Mouse (Mus musculus): ENCODE data around the gene Srgap3.

The Srgap3 gene

GRCm38 (mm10) chr6:112809658-112810520, 137.2 kb downstream of the Srgap3 start:
- peak; percentile 98 for DNase-seq

GRCm38 (mm10) chr6:112808738-112809137, 138.3 kb downstream of the Srgap3 start:
- peak; percentile 41 for DNase-seq

- no peak for DNase-seq
These were observed 145.1 kb downstream of the Srgap3 start for GRCm38 (mm10) chr6:112801917-112802316.

- no peak for DNase-seq
These were observed 148.7 kb downstream of the Srgap3 start for GRCm38 (mm10) chr6:112798378-112798777.

- no peak for DNase-seq
These were observed 150.5 kb downstream of the Srgap3 start for GRCm38 (mm10) chr6:112796607-112797006.

GRCm38 (mm10) chr6:112793887-112794286, 153.2 kb downstream of the Srgap3 start:
- no peak for DNase-seq

- peak; percentile 56 for DNase-seq
These were observed 157.2 kb downstream of the Srgap3 start for GRCm38 (mm10) chr6:112789901-112790300.

GRCm38 (mm10) chr6:112788617-112789016, 158.4 kb downstream of the Srgap3 start:
- peak; percentile 89 for DNase-seq

GRCm38 (mm10) chr6:112788174-112788573, 158.9 kb downstream of the Srgap3 start:
- DNase-seq, result no peak

GRCm38 (mm10) chr6:112781409-112782093, 165.5 kb downstream of the Srgap3 start:
- no peak for DNase-seq

GRCm38 (mm10) chr6:112778211-112778610, 168.9 kb downstream of the Srgap3 start:
- DNase-seq, result no peak

- no peak for DNase-seq
These were observed 170.3 kb downstream of the Srgap3 start for GRCm38 (mm10) chr6:112776718-112777117.

GRCm38 (mm10) chr6:112773754-112774153, 173.3 kb downstream of the Srgap3 start:
- no peak for DNase-seq

GRCm38 (mm10) chr6:112770996-112771395, 176.1 kb downstream of the Srgap3 start:
- DNase-seq, result no peak

GRCm38 (mm10) chr6:112758541-112758940, 188.5 kb downstream of the Srgap3 start:
- DNase-seq, result no peak

GRCm38 (mm10) chr6:112756866-112757265, 190.2 kb downstream of the Srgap3 start:
- no peak for DNase-seq

GRCm38 (mm10) chr6:112754994-112755393, 192.1 kb downstream of the Srgap3 start:
- no peak for DNase-seq

- no peak for DNase-seq
These were observed 194.5 kb downstream of the Srgap3 start for GRCm38 (mm10) chr6:112752517-112752916.

- no peak for DNase-seq
These were observed 195.1 kb downstream of the Srgap3 start for GRCm38 (mm10) chr6:112752007-112752406.

GRCm38 (mm10) chr6:112742297-112742696, 204.8 kb downstream of the Srgap3 start:
- peak; percentile 30 for DNase-seq

- no peak for DNase-seq
These were observed 205.3 kb downstream of the Srgap3 start for GRCm38 (mm10) chr6:112741766-112742165.

- DNase-seq, result no peak
These were observed 207.4 kb downstream of the Srgap3 start for GRCm38 (mm10) chr6:112739635-112740034.

- no peak for DNase-seq
These were observed 208.1 kb downstream of the Srgap3 start for GRCm38 (mm10) chr6:112738924-112739323.

GRCm38 (mm10) chr6:112736471-112736870, 210.6 kb downstream of the Srgap3 start:
- DNase-seq, result no peak

Data from retina, postnatal 1 day (tissue).